In the genomic region with DNA sequence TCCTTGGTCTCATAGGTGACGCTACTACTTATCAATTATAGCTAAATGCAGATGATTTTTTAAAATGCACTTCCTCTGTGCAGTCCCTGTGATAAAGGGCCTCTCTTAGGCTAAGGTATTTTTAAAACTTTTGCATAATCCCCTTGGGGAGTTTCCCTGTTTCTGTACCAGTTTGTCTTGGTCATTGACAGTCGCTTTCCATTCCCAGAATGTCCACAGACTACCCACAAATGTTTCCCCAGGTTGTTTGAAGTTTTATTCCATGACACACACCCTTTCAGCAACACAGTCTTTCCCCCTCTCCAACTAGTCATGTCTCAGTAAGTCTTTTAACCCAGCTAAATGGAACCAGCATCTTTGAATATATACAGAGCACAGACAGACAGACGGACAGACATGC, we compare ENCODE assay signal across 23 mouse cellular contexts. TPM values are rescaled to one million over a fixed set of nuclear protein-coding genes. Genes with fewer than 3 reads are reported as not detected.
A peak's percentile ranks its signal among the peaks of the same experiment; 100 is the strongest.
DNase-seq lines count a peak whose midpoint lies in the region; ATAC-seq and TF ChIP-seq lines count a peak whose summit lies in the region.
"Had no signal": no experiment of that assay in that cellular context is flagged by ENCODE, and none has a peak within 500 bp of the region (broad histone marks: within the 10 kb centered on the region; RNA-seq: fewer than 3 reads in every experiment).

No protein-coding gene starts in this region.

- H3K36me3 ChIP-seq in CH12.LX (replicated peaks in 1 of 2; ENCODE audit: control insufficient read depth in 1 of 2, insufficient read depth in 1 of 2, low read length in 1 of 2): no peaks in the 10 kb centered on the region
- no peaks in the 10 kb centered on the region for H3K36me3 ChIP-seq in midbrain, embryonic 16.5 days (ENCODE audit: control insufficient read depth, insufficient read depth, low read length)
- H3K36me3 ChIP-seq: embryonic facial prominence, embryonic 10.5 days; embryonic facial prominence, embryonic 12.5 days; forebrain, embryonic 15.5 days had no signal

- peak overlapping the region in 1 of 3 experiments; percentile 26 for H3K4me3 ChIP-seq in CH12.LX (replicated peaks in 1 of 3; ENCODE audit: low read depth in 2 of 3, low read length in 2 of 3, poor library complexity in 1 of 3)
- no peak overlapping the region for H3K4me3 ChIP-seq in midbrain, embryonic 16.5 days (ENCODE audit: low read depth, low read length)
- H3K4me3 ChIP-seq: embryonic facial prominence, embryonic 10.5 days; embryonic facial prominence, embryonic 12.5 days; forebrain, embryonic 13.5 days; forebrain, embryonic 15.5 days had no signal

- WGBS in midbrain, embryonic 16.5 days: 89% methylated on average over 3 of the region's 3 CpGs

- no peaks in the 10 kb centered on the region for H3K27me3 ChIP-seq in CH12.LX (replicated peaks)
- H3K27me3 ChIP-seq in midbrain, embryonic 16.5 days (ENCODE audit: control insufficient read depth, insufficient read depth, low read depth, low read length): no peaks in the 10 kb centered on the region
- H3K27me3 ChIP-seq: embryonic facial prominence, embryonic 12.5 days; forebrain, embryonic 13.5 days; forebrain, embryonic 15.5 days had no signal

- ATAC-seq in granulocyte monocyte progenitor cell, adult 5-6 weeks (replicated peaks; ENCODE audit: poor library complexity, severe bottlenecking): 0 out of 2 replicates have a peak, but pooled peaks have one; percentile 14
- no peak for ATAC-seq in midbrain, embryonic 16.5 days
- ATAC-seq: CD4-positive, CD25-positive, alpha-beta regulatory T cell, adult 4 months; forebrain, embryonic 13.5 days; forebrain, embryonic 15.5 days; forebrain, postnatal 0 days had no signal

- H3K9ac ChIP-seq in CH12.LX (ENCODE audit: insufficient read depth, low read depth): peak overlapping the region; percentile 63
- H3K9ac ChIP-seq in midbrain, embryonic 16.5 days (ENCODE audit: low read depth, low read length): no peak overlapping the region
- H3K9ac ChIP-seq: embryonic facial prominence, embryonic 12.5 days; forebrain, embryonic 13.5 days; forebrain, embryonic 15.5 days; forebrain, postnatal 0 days had no signal

- H3K9me3 ChIP-seq in CH12.LX (replicated peaks; ENCODE audit: low read length): peaks cover 4% of the 10 kb centered on the region
- H3K9me3 ChIP-seq in midbrain, embryonic 16.5 days (replicated peaks; ENCODE audit: control insufficient read depth, low read length, poor library complexity, severe bottlenecking): no peaks in the 10 kb centered on the region
- H3K9me3 ChIP-seq: embryonic facial prominence, embryonic 10.5 days; embryonic facial prominence, embryonic 12.5 days; forebrain, embryonic 13.5 days; forebrain, embryonic 15.5 days had no signal

- peak overlapping the region; percentile 100 for H3K27ac ChIP-seq in CH12.LX (ENCODE audit: insufficient read depth, low read depth)
- no peak overlapping the region for H3K27ac ChIP-seq in midbrain, embryonic 16.5 days (ENCODE audit: low read length)
- H3K27ac ChIP-seq: embryonic facial prominence, embryonic 10.5 days; embryonic facial prominence, embryonic 12.5 days; forebrain, embryonic 13.5 days; forebrain, embryonic 15.5 days had no signal

- no peak for TF ChIP-seq CTCF in CH12.LX (conservative IDR thresholded peaks at IDR 0.05 in 1 of 2, IDR thresholded peaks at IDR 0.05 in 1 of 2; ENCODE audit: low read depth in 2 of 2, low read length in 2 of 2)

- H3K79me2 ChIP-seq in CH12.LX (replicated peaks; ENCODE audit: control insufficient read depth, extremely low read depth, insufficient read depth, poor library complexity, severe bottlenecking): no peaks in the 10 kb centered on the region

- peak; percentile 59 for DNase-seq in 3T3-L1 (ENCODE audit: low read depth, low spot score)
- peak; percentile 8 for DNase-seq in 416B (ENCODE audit: low read depth)
- peak; percentile 91 for DNase-seq in CH12.LX (ENCODE audit: extremely low read depth)
- no peak for DNase-seq in layer of hippocampus, postnatal 25 days (ENCODE audit: extremely low spot score in 1 of 2, low spot score in 1 of 2)
- DNase-seq in layer of hippocampus, postnatal 36 days: no peak
- DNase-seq: adrenal gland, adult 2 months; adrenal gland, postnatal 10 days; adrenal gland, postnatal 25 days; B cell, adult 2 months; cerebellum, adult 11 months; cerebellum, adult 18-20 months; cerebellum, adult 8-10 months; cerebellum, adult 9-11 months; cerebellum, postnatal 14 days; cerebellum, postnatal 36 days; forebrain, postnatal 0 days had no signal

- TF ChIP-seq POLR2A in CH12.LX (IDR thresholded peaks at IDR 0.05; ENCODE audit: low read depth, low read length): peak; percentile 19; the same call in 1 of the 2 replicates

- in situ Hi-C loops in CH12.LX (cut with MboI; ENCODE audit: low pct_ligation_motif_present, low pct_unique_long_range_greater_than_20kb, low sequenced_read_pairs): no loop called here

- TF ChIP-seq RAD21 in CH12.LX (IDR thresholded peaks at IDR 0.05; ENCODE audit: low read depth, low read length): no peak; the same call in 1 of the 2 replicates

- peak; percentile 97 for TF ChIP-seq EP300 in CH12.LX (IDR thresholded peaks at IDR 0.05; ENCODE audit: low read length)

- peaks cover 27 to 44% of the 10 kb centered on the region in 2 experiments for H3K4me1 ChIP-seq in CH12.LX (ENCODE audit: control insufficient read depth in 1 of 2, insufficient read depth in 2 of 2)
- no peaks in the 10 kb centered on the region for H3K4me1 ChIP-seq in midbrain, embryonic 16.5 days (ENCODE audit: control insufficient read depth, insufficient read depth, low read length)
- H3K4me1 ChIP-seq: embryonic facial prominence, embryonic 10.5 days; embryonic facial prominence, embryonic 12.5 days; forebrain, embryonic 13.5 days had no signal

- dilution Hi-C loops in CH12.LX (cut with MboI; ENCODE audit: extremely low pct_ligation_motif_present, extremely low pct_unique_long_range_greater_than_20kb, low sequenced_read_pairs): no loop called here

- peak overlapping the region; percentile 95 for H3K4me2 ChIP-seq in CH12.LX (ENCODE audit: insufficient read depth, low read depth, poor library complexity, severe bottlenecking)
- no peak overlapping the region for H3K4me2 ChIP-seq in midbrain, embryonic 16.5 days (ENCODE audit: low read length)
- H3K4me2 ChIP-seq: embryonic facial prominence, embryonic 12.5 days; forebrain, embryonic 13.5 days; forebrain, embryonic 15.5 days had no signal

TF ChIP-seq in CH12.LX, 34 proteins besides CTCF, POLR2A, EP300 and RAD21 (continues in another document):
- TF ChIP-seq JUND (conservative IDR thresholded peaks at IDR 0.05; ENCODE audit: low read depth, low read length) (peak; percentile 79), HCFC1 (IDR thresholded peaks at IDR 0.05; ENCODE audit: low read depth, low read length) (no peak), IRF4 (IDR thresholded peaks at IDR 0.05; ENCODE audit: low read depth, low read length) (peak; percentile 92), GABPA (IDR thresholded peaks at IDR 0.05; ENCODE audit: insufficient replicate concordance, low read depth, low read length) (no peak), ELF1 (IDR thresholded peaks at IDR 0.05; ENCODE audit: low read depth, low read length) (0 out of 2 replicates have a peak, but pooled peaks have one; percentile 25), SIN3A (IDR thresholded peaks at IDR 0.05; ENCODE audit: low read length) (peak; percentile 23; the same call in 1 of the 2 replicates), NELFE (IDR thresholded peaks at IDR 0.05; ENCODE audit: low read depth, low read length) (no peak), USF2 (conservative IDR thresholded peaks at IDR 0.05; ENCODE audit: low read depth, low read length) (no peak), USF1 (IDR thresholded peaks at IDR 0.05; ENCODE audit: low read depth, low read length) (no peak), MXI1 (IDR thresholded peaks at IDR 0.05; ENCODE audit: low read depth, low read length) (no peak), RCOR1 (conservative IDR thresholded peaks at IDR 0.05; ENCODE audit: low read depth, low read length) (no peak), ZMIZ1 (IDR thresholded peaks at IDR 0.05; ENCODE audit: low read depth, low read length) (no peak; the same call in 1 of the 2 replicates), POLR2AphosphoS2 (IDR thresholded peaks at IDR 0.05; ENCODE audit: low read depth, low read length) (no peak), CHD2 (IDR thresholded peaks at IDR 0.05; ENCODE audit: low read length) (peak; percentile 69), ZNF384 (IDR thresholded peaks at IDR 0.05; ENCODE audit: low read depth, low read length) (peak; percentile 65), MAX (IDR thresholded peaks at IDR 0.05; ENCODE audit: low read length) (no peak), NRF1 (IDR thresholded peaks at IDR 0.05; ENCODE audit: low read depth, low read length) (no peak), ZC3H11A (IDR thresholded peaks at IDR 0.05; ENCODE audit: low read depth, low read length) (no peak), ETS1 (conservative IDR thresholded peaks at IDR 0.05; ENCODE audit: low read depth, low read length) (peak; percentile 87), MAZ (IDR thresholded peaks at IDR 0.05; ENCODE audit: low read depth, low read length) (no peak), TBP (conservative IDR thresholded peaks at IDR 0.05; ENCODE audit: low read depth, low read length) (peak; percentile 66), MYC (IDR thresholded peaks at IDR 0.05; ENCODE audit: low read depth, low read length) (peak; percentile 44; the same call in 1 of the 2 replicates), UBTF (IDR thresholded peaks at IDR 0.05; ENCODE audit: low read depth, low read length) (no peak), BHLHE40 (IDR thresholded peaks at IDR 0.05; ENCODE audit: low read depth, low read length) (peak; percentile 77), ZKSCAN1 (IDR thresholded peaks at IDR 0.05; ENCODE audit: borderline replicate concordance, low read depth, low read length) (no peak), SMC3 (IDR thresholded peaks at IDR 0.05; ENCODE audit: low read depth, low read length) (no peak; the same call in 1 of the 2 replicates), MAFK (IDR thresholded peaks at IDR 0.05; ENCODE audit: insufficient replicate concordance, low read length) (0 out of 2 replicates have a peak, but pooled peaks have one; percentile 60), TCF12 (IDR thresholded peaks at IDR 0.05; ENCODE audit: low read depth, low read length) (peak; percentile 90)

RNA-seq across cellular contexts. Expression of a gene that starts 57.6 kb away (rescaled TPM):
- total RNA-seq in CH12.LX (2012; rRNA removed) (52.3 and 65.9 TPM in 2 replicates), CH12.LX (2014; rRNA removed) (53.5 and 56.5 TPM in 2 replicates)
- 53.8 and 54.1 TPM in 2 replicates for polyA plus RNA-seq in CH12.LX (2012; ENCODE audit: insufficient read length, low read depth)
- 30.1 and 30.9 TPM in 2 replicates for total RNA-seq in granulocyte monocyte progenitor cell, adult 5-6 weeks (2014; fragmentation: Nextera tagmentation)
- total RNA-seq in granulocyte monocyte progenitor cell, adult 5-6 weeks (2017): 31.8 and 38.6 TPM in 2 replicates
- total RNA-seq in layer of hippocampus, postnatal 25 days (2021): 10 to 100 TPM; 58.7 to 64.8 TPM
- 74.5 and 78.9 TPM in 2 replicates for polyA plus RNA-seq in midbrain, embryonic 16.5 days (2015; fragmentation: Nextera tagmentation; extraction: Ambion mirVana)
- total RNA-seq in layer of hippocampus, postnatal 36 days (2021): 10 to 100 TPM; 56.3 to 59.0 TPM

Comparison
In these comparisons a context has a peak if more than half of its experiments do, and no peak if none do; other contexts are left out.
1. DNase-seq: peak in 3T3-L1 (single experiment), 416B (single experiment) and CH12.LX (single experiment); none in layer of hippocampus, postnatal 25 days (0 of 2) and layer of hippocampus, postnatal 36 days (0 of 2).